Mouse (Mus musculus): Measurements from ENCODE around the gene Stk40. TPM values are rescaled to one million over a fixed set of nuclear protein-coding genes. Genes with fewer than 3 reads are reported as not detected.

Stk40 gene
- polyA plus RNA-seq (2015; fragmentation: Nextera tagmentation; extraction: Ambion mirVana) = 34.2 and 36.1 TPM in 2 replicates

DNA sequence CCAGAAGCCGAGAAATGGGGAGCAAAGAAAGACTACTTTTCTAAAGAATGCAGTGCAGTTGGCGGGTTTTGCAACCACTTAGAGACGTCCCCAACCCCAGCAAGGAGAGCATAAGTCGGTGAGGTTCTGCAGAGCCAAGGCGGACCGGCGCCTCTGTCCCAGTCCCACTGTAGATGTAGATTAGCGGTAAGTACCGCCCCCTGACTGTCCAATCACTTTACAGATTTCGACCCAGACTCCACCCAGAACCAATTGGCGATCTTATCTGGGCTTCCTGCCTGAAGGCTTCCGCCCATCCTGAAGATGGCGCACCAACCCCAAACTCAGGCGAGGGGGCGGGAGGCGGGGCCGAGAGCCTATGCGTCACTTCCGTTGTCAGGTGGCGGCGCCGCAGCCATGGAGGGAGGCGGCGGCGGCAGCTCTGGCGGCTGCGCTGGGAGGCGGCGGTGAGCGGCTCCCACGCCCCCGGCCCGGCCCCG is at the start of gene Stk40:
TSS of gene Stk40 (plus strand) at position 368 of the 479 bp plus-strand sequence.
- no peaks in the 10 kb centered on the region for H3K27me3 ChIP-seq
- H3K36me3 ChIP-seq (ENCODE audit: poor library complexity, severe bottlenecking) = peaks cover 8% of the 10 kb centered on the region; the same call in 1 of the 2 replicates
- 0% methylated on average over 25 of the region's 34 CpGs for WGBS
- H3K4me2 ChIP-seq = peak within 1 kb of the TSS; percentile 97
- H3K9me3 ChIP-seq (replicated peaks) = no peaks in the 10 kb centered on the region
- peak within 1 kb of the TSS; percentile 93 for H3K4me3 ChIP-seq
- peak within 1 kb of the TSS; percentile 88 for H3K27ac ChIP-seq
- ATAC-seq = peak; percentile 98
- peak within 1 kb of the TSS; percentile 87 for H3K9ac ChIP-seq
- H3K4me1 ChIP-seq = peaks cover 59% of the 10 kb centered on the region

- Histone ChIP-seq H3K4me3 (peak overlapping the region; percentile 73), H3K36me3 (ENCODE audit: poor library complexity, severe bottlenecking) (peaks cover 39% of the 10 kb centered on the region), H3K9ac (peak overlapping the region; percentile 62), H3K4me1 (peaks cover 21% of the 10 kb centered on the region), H3K4me2 (peak overlapping the region; percentile 84), H3K9me3 (replicated peaks) (no peaks in the 10 kb centered on the region), H3K27me3 (no peaks in the 10 kb centered on the region), H3K27ac (no peak overlapping the region)
- 16% methylated on average over 19 of the region's 19 CpGs for WGBS
- no peak for ATAC-seq
Observed at GRCm38 (mm10) chr4:126057207-126058133, 46.3 kb upstream of the Stk40 start.

DNA sequence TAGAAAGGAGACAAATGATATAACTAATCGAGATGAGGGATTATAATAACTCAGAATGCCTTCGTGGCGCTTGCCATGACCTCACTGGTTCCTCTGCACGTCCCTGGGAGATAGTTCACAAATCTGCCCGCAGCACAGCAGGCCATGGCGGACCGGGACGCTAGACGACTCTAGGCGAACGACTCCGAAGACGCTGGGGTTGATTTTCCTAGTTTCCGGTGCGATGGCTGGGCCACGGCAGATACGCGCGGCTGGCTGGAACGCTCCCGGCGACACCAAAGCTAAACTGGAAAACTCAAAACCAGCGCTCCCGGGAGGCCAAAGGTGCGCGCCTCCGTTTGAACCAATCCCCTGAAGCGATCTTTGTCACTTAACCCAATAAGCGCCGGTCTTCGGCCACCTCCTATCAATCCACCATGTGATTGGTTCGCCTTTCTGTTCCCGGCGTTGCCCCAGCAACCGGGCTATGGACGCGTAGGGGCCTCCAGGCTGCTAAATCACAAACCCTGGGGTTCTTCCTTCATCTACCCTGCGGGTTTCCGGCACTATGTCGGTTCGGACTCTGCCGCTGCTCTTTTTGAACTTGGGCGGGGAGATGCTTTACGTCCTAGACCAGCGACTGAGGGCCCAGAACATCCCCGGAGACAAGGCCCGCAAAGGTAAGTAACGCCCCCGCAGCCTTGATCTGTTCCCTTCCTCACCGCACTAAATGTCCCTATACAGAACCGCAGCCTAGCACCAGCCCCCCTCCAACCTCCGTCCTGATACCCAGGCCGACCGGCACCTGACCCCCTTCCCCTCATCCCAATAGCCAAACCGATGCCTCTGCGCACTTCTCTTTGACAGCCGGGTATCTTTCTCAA is 45.4 kb upstream of the Stk40 start, which contains the start of gene Oscp1:
TSS of gene Oscp1 (plus strand) at position 432 of the 863 bp plus-strand sequence.
- peak; percentile 100 for ATAC-seq
- Histone ChIP-seq H3K4me1 (peaks cover 21% of the 10 kb centered on the region), H3K4me2 (peak within 1 kb of the TSS; percentile 84), H3K36me3 (ENCODE audit: poor library complexity, severe bottlenecking) (peaks cover 31% of the 10 kb centered on the region), H3K9me3 (replicated peaks) (no peaks in the 10 kb centered on the region), H3K9ac (peak within 1 kb of the TSS; percentile 79), H3K27me3 (no peaks in the 10 kb centered on the region), H3K27ac (no peak within 1 kb of the TSS; the same call in 1 of the 2 replicates), H3K4me3 (peak within 1 kb of the TSS; percentile 73)
- under 1% methylated on average over 57 of the region's 57 CpGs for WGBS

- no peak overlapping the region; the same call in 1 of the 2 replicates for H3K27ac ChIP-seq
- H3K9me3 ChIP-seq (replicated peaks) = no peaks in the 10 kb centered on the region
- no peaks in the 10 kb centered on the region for H3K27me3 ChIP-seq
- WGBS = 39% methylated on average over 9 of the region's 9 CpGs
- peak overlapping the region; percentile 84 for H3K4me2 ChIP-seq
- peaks cover 24% of the 10 kb centered on the region for H3K36me3 ChIP-seq (ENCODE audit: poor library complexity, severe bottlenecking)
- ATAC-seq = no peak
- peak overlapping the region; percentile 79 for H3K9ac ChIP-seq
- H3K4me3 ChIP-seq = peak overlapping the region; percentile 73
- peaks cover 21% of the 10 kb centered on the region for H3K4me1 ChIP-seq
Observed at GRCm38 (mm10) chr4:126058997-126059362, 44.8 kb upstream of the Stk40 start.

- no peak for ATAC-seq
- WGBS = 48% methylated on average over 1 of the region's 1 CpGs
- no peaks in the 10 kb centered on the region for H3K9me3 ChIP-seq (replicated peaks)
- H3K4me1 ChIP-seq = peaks cover 12% of the 10 kb centered on the region
- H3K27me3 ChIP-seq = no peaks in the 10 kb centered on the region
- H3K4me3 ChIP-seq = no peak overlapping the region
- H3K27ac ChIP-seq = no peak overlapping the region
- no peaks in the 10 kb centered on the region for H3K36me3 ChIP-seq (ENCODE audit: poor library complexity, severe bottlenecking)
- no peak overlapping the region for H3K4me2 ChIP-seq
- no peak overlapping the region for H3K9ac ChIP-seq
Observed at GRCm38 (mm10) chr4:126062856-126063255, 40.9 kb upstream of the Stk40 start.

- no peaks in the 10 kb centered on the region for H3K27me3 ChIP-seq
- H3K4me2 ChIP-seq = no peak overlapping the region
- no peaks in the 10 kb centered on the region for H3K9me3 ChIP-seq (replicated peaks)
- no peak for ATAC-seq
- no peaks in the 10 kb centered on the region for H3K36me3 ChIP-seq (ENCODE audit: poor library complexity, severe bottlenecking)
- no peak overlapping the region for H3K9ac ChIP-seq
- H3K4me1 ChIP-seq = no peaks in the 10 kb centered on the region
- no peak overlapping the region for H3K4me3 ChIP-seq
- WGBS = 90% methylated on average over 7 of the region's 7 CpGs
- no peak overlapping the region for H3K27ac ChIP-seq
Observed at GRCm38 (mm10) chr4:126065241-126065640, 38.5 kb upstream of the Stk40 start.

DNA sequence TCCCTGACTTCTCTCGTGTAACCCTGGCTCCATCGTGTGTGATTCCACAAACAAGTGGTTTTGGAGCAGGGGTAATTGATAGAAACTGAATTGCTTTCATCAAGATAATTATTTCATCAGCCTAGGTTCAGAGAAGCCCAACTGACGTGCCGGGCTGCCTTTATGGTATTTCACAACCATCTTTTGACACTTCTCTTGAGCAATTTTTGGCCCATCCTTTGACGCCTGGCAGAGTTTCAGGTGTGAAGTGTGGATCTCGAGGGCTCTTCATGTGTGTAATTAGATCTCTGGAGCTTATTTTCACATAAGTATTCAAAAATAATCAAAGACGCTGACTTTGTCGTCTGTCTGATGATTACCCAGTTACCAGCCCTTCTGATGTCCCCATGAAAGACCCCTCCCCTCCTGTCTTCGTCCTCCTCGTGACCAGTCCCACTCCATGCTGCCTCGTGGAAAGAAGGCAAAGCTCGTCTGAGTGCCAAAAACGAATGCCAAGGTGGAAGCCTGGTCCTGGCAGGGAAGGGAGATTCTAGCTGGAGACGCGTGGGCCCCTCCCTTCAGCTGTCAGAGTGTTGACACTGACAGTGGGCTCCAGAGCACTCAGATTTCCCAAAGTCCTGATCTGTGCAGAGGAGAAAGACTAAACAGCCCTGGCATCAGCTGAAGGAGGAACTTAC is 36.2 kb upstream of the Stk40 start:
- 65% methylated on average over 15 of the region's 15 CpGs for WGBS
- Histone ChIP-seq H3K36me3 (ENCODE audit: poor library complexity, severe bottlenecking) (no peaks in the 10 kb centered on the region), H3K9ac (no peak overlapping the region; the same call in 1 of the 2 replicates), H3K4me1 (no peaks in the 10 kb centered on the region), H3K27ac (peak overlapping the region; percentile 22; the same call in 1 of the 2 replicates), H3K27me3 (no peaks in the 10 kb centered on the region), H3K4me3 (no peak overlapping the region), H3K9me3 (replicated peaks) (no peaks in the 10 kb centered on the region), H3K4me2 (no peak overlapping the region)
- ATAC-seq = 0 out of 2 replicates have a peak, but pooled peaks have one; percentile 33

DNA sequence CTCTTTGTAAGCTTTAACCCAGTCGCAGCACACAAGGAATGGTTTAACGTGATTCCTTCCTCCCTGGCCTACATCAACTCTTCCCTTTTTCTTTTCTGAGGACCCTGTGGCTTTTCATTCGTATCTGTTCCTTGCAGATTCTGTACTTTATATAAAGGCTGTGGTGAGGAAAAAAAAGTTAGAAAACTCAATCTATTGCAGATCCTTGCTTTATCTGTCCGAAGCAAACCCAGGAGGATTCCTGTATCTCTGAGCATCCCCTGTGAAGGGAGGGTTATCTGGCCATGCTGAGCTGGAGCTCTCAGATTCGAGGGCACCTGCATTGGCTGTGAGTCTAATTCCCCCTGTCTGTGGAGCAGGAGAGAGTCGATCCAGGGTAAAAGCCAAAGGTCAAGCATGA is 34.9 kb upstream of the Stk40 start:
- Histone ChIP-seq H3K36me3 (ENCODE audit: poor library complexity, severe bottlenecking) (no peaks in the 10 kb centered on the region), H3K4me2 (no peak overlapping the region), H3K27ac (peak overlapping the region; percentile 22; the same call in 1 of the 2 replicates), H3K9me3 (replicated peaks) (no peaks in the 10 kb centered on the region), H3K9ac (no peak overlapping the region), H3K4me3 (no peak overlapping the region), H3K4me1 (no peaks in the 10 kb centered on the region), H3K27me3 (no peaks in the 10 kb centered on the region)
- 89% methylated on average over 6 of the region's 6 CpGs for WGBS
- no peak for ATAC-seq

DNA sequence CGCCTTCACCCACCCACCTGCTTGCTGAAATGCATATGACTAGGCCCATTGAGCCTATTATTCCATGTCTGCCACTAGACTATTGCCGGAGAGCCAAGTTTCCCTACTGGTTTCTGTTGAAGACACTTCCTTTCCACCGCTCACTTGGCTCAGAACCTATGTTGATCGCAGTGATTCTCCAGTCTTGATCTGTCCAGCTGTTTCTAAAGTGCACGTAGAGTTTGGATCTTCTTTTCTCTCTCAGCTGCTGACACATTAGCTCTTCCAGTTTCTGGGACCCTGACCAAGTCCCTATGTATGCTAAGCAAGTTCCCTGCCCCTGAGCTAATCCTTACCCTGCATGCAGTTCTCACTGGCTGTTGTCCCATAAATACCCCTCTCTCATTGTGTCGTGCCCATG is 25.9 kb upstream of the Stk40 start:
- Histone ChIP-seq H3K4me3 (no peak overlapping the region), H3K4me2 (no peak overlapping the region), H3K27me3 (no peaks in the 10 kb centered on the region), H3K9ac (no peak overlapping the region), H3K4me1 (no peaks in the 10 kb centered on the region), H3K27ac (no peak overlapping the region), H3K9me3 (replicated peaks) (no peaks in the 10 kb centered on the region), H3K36me3 (ENCODE audit: poor library complexity, severe bottlenecking) (peaks cover 37% of the 10 kb centered on the region)
- no peak for ATAC-seq
- 86% methylated on average over 6 of the region's 6 CpGs for WGBS

- WGBS = 78% methylated on average over 4 of the region's 4 CpGs
- Histone ChIP-seq H3K9me3 (replicated peaks) (no peaks in the 10 kb centered on the region), H3K4me2 (no peak overlapping the region), H3K4me1 (no peaks in the 10 kb centered on the region), H3K4me3 (no peak overlapping the region), H3K27me3 (no peaks in the 10 kb centered on the region), H3K36me3 (ENCODE audit: poor library complexity, severe bottlenecking) (peaks cover 51% of the 10 kb centered on the region), H3K27ac (no peak overlapping the region), H3K9ac (no peak overlapping the region)
- no peak for ATAC-seq
Observed at GRCm38 (mm10) chr4:126079266-126079665, 24.5 kb upstream of the Stk40 start.

- no peak overlapping the region for H3K4me3 ChIP-seq
- H3K9me3 ChIP-seq (replicated peaks) = no peaks in the 10 kb centered on the region
- no peak overlapping the region for H3K27ac ChIP-seq
- H3K27me3 ChIP-seq = no peaks in the 10 kb centered on the region
- no peak for ATAC-seq
- 91% methylated on average over 1 of the region's 1 CpGs for WGBS
- no peak overlapping the region for H3K9ac ChIP-seq
- 0 out of 2 replicates have a peak, but pooled peaks cover 3% of the 10 kb centered on the region for H3K4me1 ChIP-seq
- no peak overlapping the region for H3K4me2 ChIP-seq
- peaks cover 37% of the 10 kb centered on the region for H3K36me3 ChIP-seq (ENCODE audit: poor library complexity, severe bottlenecking)
Observed at GRCm38 (mm10) chr4:126081601-126082000, 22.2 kb upstream of the Stk40 start.

All from forebrain, embryonic 13.5 days (tissue).